Mouse (Mus musculus): ENCODE results near the gene Sumo3. TPM values are rescaled to one million over a fixed set of nuclear protein-coding genes. Genes with fewer than 3 reads are reported as not detected.

Gene Sumo3
- polyA plus RNA-seq, 1 experiment from 2014 or later = 156 TPM

- Histone ChIP-seq H3K9me3 (ENCODE audit: control insufficient read depth, low read length) (no peaks in the 10 kb centered on the region), H3K27ac (replicated peaks in 1 of 2; ENCODE audit: control insufficient read depth in 1 of 2, insufficient read depth in 1 of 2, low read depth in 2 of 2, low read length in 2 of 2) (no peak overlapping the region), H3K27me3 (ENCODE audit: control insufficient read depth, insufficient read depth, low read length) (no peaks in the 10 kb centered on the region), H3K4me2 (ENCODE audit: low read length) (no peak overlapping the region), H3K36me3 (ENCODE audit: control insufficient read depth, insufficient read depth, low read length) (peaks cover 59% of the 10 kb centered on the region), H3K4me3 (ENCODE audit: control insufficient read depth in 1 of 2, insufficient read depth in 1 of 2, low read depth in 1 of 2, low read length in 2 of 2) (no peak overlapping the region), H3K9ac (ENCODE audit: low read length) (no peak overlapping the region), H3K4me1 (ENCODE audit: control insufficient read depth in 2 of 2, insufficient read depth in 2 of 2, low read length in 2 of 2) (peaks cover 0 to 9% of the 10 kb centered on the region in 2 experiments; a peak in 2 of 4 replicates)
- ATAC-seq (ENCODE audit: insufficient number of reproducible peaks, insufficient read depth, low FRiP score, low read depth) = no peak
- WGBS = 93% methylated on average over 7 of the region's 7 CpGs
These were observed 11.0 kb downstream of the Sumo3 start for GRCm38 (mm10) chr10:77616926-77617325.

DNA sequence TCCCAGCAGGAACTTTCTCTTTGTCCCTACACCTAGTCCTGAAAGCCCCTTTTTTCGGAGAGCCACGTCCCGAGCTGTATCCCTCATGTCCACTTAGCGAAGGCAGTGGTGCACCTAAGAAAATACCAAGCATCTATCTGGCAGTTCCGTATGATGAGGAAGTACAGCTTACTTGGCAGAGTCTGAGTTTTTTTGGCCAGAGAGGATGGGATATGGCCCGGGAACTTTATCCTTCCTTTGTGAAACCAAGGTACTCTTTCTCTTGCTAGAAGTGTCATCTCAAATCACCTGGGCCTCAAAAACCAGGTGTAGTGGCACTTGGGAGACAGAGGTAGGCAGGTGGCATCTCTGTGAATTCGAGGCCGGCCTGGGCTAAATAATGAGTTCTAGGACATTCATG, 15.6 kb downstream of the Sumo3 start:
- no peaks in the 10 kb centered on the region for H3K9me3 ChIP-seq (ENCODE audit: control insufficient read depth, low read length)
- peak overlapping the region; percentile 94 for H3K9ac ChIP-seq (ENCODE audit: low read length)
- peak overlapping the region; percentile 90 to 98; a peak in 3 of 4 replicates for H3K4me3 ChIP-seq (ENCODE audit: control insufficient read depth in 1 of 2, insufficient read depth in 1 of 2, low read depth in 1 of 2, low read length in 2 of 2)
- peak overlapping the region; percentile 60 to 83 for H3K27ac ChIP-seq (replicated peaks in 1 of 2; ENCODE audit: control insufficient read depth in 1 of 2, insufficient read depth in 1 of 2, low read depth in 2 of 2, low read length in 2 of 2)
- peak overlapping the region; percentile 84 for H3K4me2 ChIP-seq (ENCODE audit: low read length)
- ATAC-seq (ENCODE audit: insufficient number of reproducible peaks, insufficient read depth, low FRiP score, low read depth) = no peak
- no peaks in the 10 kb centered on the region for H3K27me3 ChIP-seq (ENCODE audit: control insufficient read depth, insufficient read depth, low read length)
- WGBS = 74% methylated on average over 8 of the region's 8 CpGs
- peaks cover 14 to 29% of the 10 kb centered on the region in 2 experiments for H3K4me1 ChIP-seq (ENCODE audit: control insufficient read depth in 2 of 2, insufficient read depth in 2 of 2, low read length in 2 of 2)
- H3K36me3 ChIP-seq (ENCODE audit: control insufficient read depth, insufficient read depth, low read length) = peaks cover 33% of the 10 kb centered on the region

DNA sequence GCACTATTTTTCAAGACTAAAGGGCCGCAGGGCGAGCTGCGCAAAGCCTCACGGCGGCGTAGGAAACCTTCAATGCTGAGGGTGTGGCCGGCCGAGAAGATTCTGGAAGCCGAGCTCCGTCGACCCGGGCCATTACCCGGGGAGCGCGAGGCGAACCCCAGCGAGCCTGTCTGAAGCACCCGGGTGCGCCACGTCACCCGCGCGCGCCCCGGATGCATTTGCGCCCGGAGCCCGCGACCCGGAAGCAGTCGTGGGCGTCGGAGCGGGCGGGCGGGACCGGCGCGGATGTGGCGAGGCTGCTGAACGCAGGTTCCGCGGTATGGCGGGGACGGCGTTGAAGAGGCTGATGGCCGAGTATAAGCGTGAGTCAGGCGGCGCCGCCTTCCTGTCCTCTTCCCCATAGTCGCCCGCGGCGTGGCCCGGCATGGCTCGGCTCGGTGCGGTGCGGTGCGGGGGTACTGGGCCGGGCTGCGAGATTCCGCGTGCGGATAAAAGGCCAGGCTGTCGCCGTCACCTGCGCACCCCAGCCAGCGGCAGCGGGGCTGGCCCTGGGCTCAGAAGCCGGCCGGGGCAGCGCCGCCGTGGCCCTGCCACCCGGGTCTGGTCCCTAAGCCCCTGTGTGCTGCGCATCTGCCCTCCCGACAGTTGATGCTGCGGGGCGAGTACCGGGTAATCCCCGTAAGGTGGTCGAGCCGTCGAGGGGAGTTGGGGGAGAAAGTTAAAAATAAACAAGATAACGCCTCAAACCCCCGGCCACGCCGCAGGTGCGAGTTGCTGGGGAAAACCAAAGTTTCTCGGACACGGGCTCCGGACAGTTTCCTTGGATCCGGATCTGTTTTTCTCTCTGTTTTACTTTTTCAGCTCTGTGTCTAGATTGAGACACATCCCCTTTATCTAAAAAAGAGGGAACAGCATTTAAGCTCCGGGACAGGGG, 16.4 kb downstream of the Sumo3 start, which contains the start of gene Ube2g2:
TSS of gene Ube2g2 (plus strand) at position 221 of the 934 bp plus-strand sequence.
- Histone ChIP-seq H3K4me3 (ENCODE audit: control insufficient read depth in 1 of 2, insufficient read depth in 1 of 2, low read depth in 1 of 2, low read length in 2 of 2) (peak within 1 kb of the TSS; percentile 90 to 98), H3K9ac (ENCODE audit: low read length) (peak within 1 kb of the TSS; percentile 94), H3K4me1 (ENCODE audit: control insufficient read depth in 2 of 2, insufficient read depth in 2 of 2, low read length in 2 of 2) (peaks cover 14 to 29% of the 10 kb centered on the region in 2 experiments), H3K4me2 (ENCODE audit: low read length) (peak within 1 kb of the TSS; percentile 84), H3K27me3 (ENCODE audit: control insufficient read depth, insufficient read depth, low read length) (no peaks in the 10 kb centered on the region), H3K27ac (replicated peaks in 1 of 2; ENCODE audit: control insufficient read depth in 1 of 2, insufficient read depth in 1 of 2, low read depth in 2 of 2, low read length in 2 of 2) (peak within 1 kb of the TSS; percentile 76 to 83), H3K9me3 (ENCODE audit: control insufficient read depth, low read length) (no peaks in the 10 kb centered on the region), H3K36me3 (ENCODE audit: control insufficient read depth, insufficient read depth, low read length) (peaks cover 25% of the 10 kb centered on the region)
- ATAC-seq (ENCODE audit: insufficient number of reproducible peaks, insufficient read depth, low FRiP score, low read depth) = peak; percentile 84
- under 1% methylated on average over 96 of the region's 96 CpGs for WGBS

DNA sequence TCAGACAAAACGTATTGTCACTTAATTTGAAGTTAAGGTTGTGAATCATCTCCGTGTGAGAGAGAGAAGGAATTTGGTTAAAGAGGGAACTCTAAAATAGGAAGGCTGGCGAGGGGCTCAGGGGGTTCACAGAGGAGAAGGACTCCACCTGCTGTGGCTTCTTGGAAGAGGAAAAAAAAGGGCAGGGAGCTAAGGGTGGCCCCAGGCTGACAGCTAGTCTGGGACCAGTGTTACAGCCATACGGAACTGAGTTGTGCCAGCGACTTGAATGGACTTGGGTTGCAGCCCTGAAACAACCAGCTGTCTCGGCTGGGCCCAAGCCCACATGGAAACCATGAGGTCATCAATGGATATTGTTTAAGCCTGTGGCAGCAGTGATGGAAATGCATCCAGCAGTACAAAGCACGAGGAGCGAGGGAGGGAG, 17.2 kb downstream of the Sumo3 start:
- H3K9ac ChIP-seq (ENCODE audit: low read length) = peak overlapping the region; percentile 94
- peaks cover 17% of the 10 kb centered on the region for H3K36me3 ChIP-seq (ENCODE audit: control insufficient read depth, insufficient read depth, low read length)
- no peaks in the 10 kb centered on the region for H3K9me3 ChIP-seq (ENCODE audit: control insufficient read depth, low read length)
- peak overlapping the region; percentile 90 to 98 for H3K4me3 ChIP-seq (ENCODE audit: control insufficient read depth in 1 of 2, insufficient read depth in 1 of 2, low read depth in 1 of 2, low read length in 2 of 2)
- H3K27ac ChIP-seq (replicated peaks in 1 of 2; ENCODE audit: control insufficient read depth in 1 of 2, insufficient read depth in 1 of 2, low read depth in 2 of 2, low read length in 2 of 2) = peak overlapping the region; percentile 76 to 83
- ATAC-seq (ENCODE audit: insufficient number of reproducible peaks, insufficient read depth, low FRiP score, low read depth) = no peak
- peak overlapping the region; percentile 84 for H3K4me2 ChIP-seq (ENCODE audit: low read length)
- peaks cover 14 to 29% of the 10 kb centered on the region in 2 experiments for H3K4me1 ChIP-seq (ENCODE audit: control insufficient read depth in 2 of 2, insufficient read depth in 2 of 2, low read length in 2 of 2)
- 9% methylated on average over 8 of the region's 8 CpGs for WGBS
- no peaks in the 10 kb centered on the region for H3K27me3 ChIP-seq (ENCODE audit: control insufficient read depth, insufficient read depth, low read length)

DNA sequence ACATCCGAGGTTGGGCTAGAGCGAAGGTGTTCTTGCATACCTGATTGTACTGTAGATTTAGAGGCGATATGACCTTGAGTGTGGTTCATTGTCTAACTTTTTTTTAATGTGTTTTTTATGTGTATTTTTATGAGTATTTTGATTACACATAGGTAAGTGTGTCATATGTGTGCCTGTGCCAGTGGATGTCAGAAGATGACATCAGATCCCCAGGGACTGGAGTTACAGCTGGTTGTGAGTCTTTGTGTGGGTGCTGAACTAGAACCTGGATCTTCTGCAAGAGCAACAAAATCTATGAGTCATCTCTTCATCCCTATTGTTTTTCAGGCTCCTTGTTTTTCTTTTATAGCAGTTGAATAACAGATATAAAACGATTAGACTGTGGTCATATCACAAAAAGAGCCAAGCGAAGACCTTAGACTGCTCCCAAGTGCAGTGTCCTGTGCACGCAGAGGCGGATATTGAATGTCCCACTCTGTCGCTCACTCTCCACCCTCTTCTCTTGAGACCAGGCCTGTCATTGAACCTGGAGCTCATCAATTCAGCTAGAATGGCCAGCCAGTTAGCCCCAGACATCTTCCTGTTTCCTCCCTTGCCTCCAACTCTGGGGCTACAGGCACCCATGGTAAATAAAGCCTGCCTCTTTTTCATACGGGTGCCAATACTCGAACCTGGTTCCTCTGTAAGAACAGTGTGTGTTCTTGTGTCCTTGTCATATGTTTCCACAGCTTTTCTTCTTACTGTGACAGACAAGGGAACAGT, 17.9 kb downstream of the Sumo3 start:
- Histone ChIP-seq H3K9me3 (ENCODE audit: control insufficient read depth, low read length) (no peaks in the 10 kb centered on the region), H3K9ac (ENCODE audit: low read length) (peak overlapping the region; percentile 94), H3K4me1 (ENCODE audit: control insufficient read depth in 2 of 2, insufficient read depth in 2 of 2, low read length in 2 of 2) (peaks cover 14 to 29% of the 10 kb centered on the region in 2 experiments), H3K4me2 (ENCODE audit: low read length) (peak overlapping the region; percentile 84), H3K4me3 (ENCODE audit: control insufficient read depth in 1 of 2, insufficient read depth in 1 of 2, low read depth in 1 of 2, low read length in 2 of 2) (peak overlapping the region in 1 of 2 experiments; percentile 98; a peak in 2 of 4 replicates), H3K27me3 (ENCODE audit: control insufficient read depth, insufficient read depth, low read length) (no peaks in the 10 kb centered on the region), H3K27ac (replicated peaks in 1 of 2; ENCODE audit: control insufficient read depth in 1 of 2, insufficient read depth in 1 of 2, low read depth in 2 of 2, low read length in 2 of 2) (peak overlapping the region; percentile 78 to 83), H3K36me3 (ENCODE audit: control insufficient read depth, insufficient read depth, low read length) (peaks cover 12% of the 10 kb centered on the region; the same call in 1 of the 2 replicates)
- 77% methylated on average over 10 of the region's 10 CpGs for WGBS
- ATAC-seq (ENCODE audit: insufficient number of reproducible peaks, insufficient read depth, low FRiP score, low read depth) = no peak

DNA sequence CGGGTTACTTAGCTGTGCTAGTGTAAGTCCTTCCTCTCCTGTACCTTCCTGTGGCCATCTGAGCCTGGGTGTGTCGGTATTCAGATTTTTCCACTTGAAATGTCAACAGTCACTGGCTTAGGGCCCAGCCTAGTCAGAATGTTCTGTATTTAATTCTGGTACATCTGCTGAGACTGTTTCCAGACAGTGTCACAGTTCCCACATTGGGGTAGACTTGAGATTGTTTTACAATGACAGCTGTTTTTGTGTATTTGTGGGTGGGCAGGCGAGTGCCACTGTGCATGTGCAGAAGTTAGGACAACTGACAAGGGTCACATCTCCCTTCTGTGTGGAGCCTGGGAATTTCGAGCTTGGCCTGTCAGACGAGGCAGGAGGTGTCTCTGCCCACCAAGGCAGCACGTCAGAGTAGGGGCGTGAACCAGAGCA, 18.7 kb downstream of the Sumo3 start:
- H3K9ac ChIP-seq (ENCODE audit: low read length) = peak overlapping the region; percentile 94
- peaks cover 12% of the 10 kb centered on the region; the same call in 1 of the 2 replicates for H3K36me3 ChIP-seq (ENCODE audit: control insufficient read depth, insufficient read depth, low read length)
- no peak for ATAC-seq (ENCODE audit: insufficient number of reproducible peaks, insufficient read depth, low FRiP score, low read depth)
- no peaks in the 10 kb centered on the region for H3K27me3 ChIP-seq (ENCODE audit: control insufficient read depth, insufficient read depth, low read length)
- H3K4me2 ChIP-seq (ENCODE audit: low read length) = peak overlapping the region; percentile 22; the same call in 1 of the 2 replicates
- 34% methylated on average over 7 of the region's 7 CpGs for whole genome bisulfite sequencing
- H3K27ac ChIP-seq (replicated peaks in 1 of 2; ENCODE audit: control insufficient read depth in 1 of 2, insufficient read depth in 1 of 2, low read depth in 2 of 2, low read length in 2 of 2) = peak overlapping the region; percentile 78 to 83
- no peak overlapping the region for H3K4me3 ChIP-seq (ENCODE audit: control insufficient read depth in 1 of 2, insufficient read depth in 1 of 2, low read depth in 1 of 2, low read length in 2 of 2)
- H3K9me3 ChIP-seq (ENCODE audit: control insufficient read depth, low read length) = no peaks in the 10 kb centered on the region
- H3K4me1 ChIP-seq (ENCODE audit: control insufficient read depth in 2 of 2, insufficient read depth in 2 of 2, low read length in 2 of 2) = peaks cover 14 to 29% of the 10 kb centered on the region in 2 experiments

DNA sequence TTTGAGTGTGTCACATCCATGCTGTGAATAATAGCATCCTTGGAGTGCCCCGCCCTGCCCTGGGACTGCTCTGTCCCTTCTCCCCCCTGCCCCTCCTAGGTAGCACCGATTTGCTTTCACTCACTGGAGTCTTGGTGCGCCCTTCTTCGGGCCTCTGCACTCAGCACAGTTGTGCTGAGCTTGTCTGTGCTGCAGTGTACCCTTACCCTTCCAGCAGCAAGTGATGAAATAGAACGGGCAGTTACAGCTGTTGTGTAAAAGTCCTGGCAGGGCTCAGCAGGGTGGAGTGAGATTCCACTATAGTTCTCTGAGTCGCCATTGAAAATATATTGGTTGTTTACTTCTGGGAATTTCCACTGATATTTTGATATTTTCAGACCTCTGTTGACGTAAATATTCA, 20.1 kb downstream of the Sumo3 start:
- H3K9me3 ChIP-seq (ENCODE audit: control insufficient read depth, low read length) = no peaks in the 10 kb centered on the region
- no peak overlapping the region for H3K4me3 ChIP-seq (ENCODE audit: control insufficient read depth in 1 of 2, insufficient read depth in 1 of 2, low read depth in 1 of 2, low read length in 2 of 2)
- 82% methylated on average over 7 of the region's 7 CpGs for WGBS
- peaks cover 14 to 29% of the 10 kb centered on the region in 2 experiments for H3K4me1 ChIP-seq (ENCODE audit: control insufficient read depth in 2 of 2, insufficient read depth in 2 of 2, low read length in 2 of 2)
- no peak for ATAC-seq (ENCODE audit: insufficient number of reproducible peaks, insufficient read depth, low FRiP score, low read depth)
- no peak overlapping the region for H3K4me2 ChIP-seq (ENCODE audit: low read length)
- H3K27me3 ChIP-seq (ENCODE audit: control insufficient read depth, insufficient read depth, low read length) = no peaks in the 10 kb centered on the region
- no peak overlapping the region for H3K27ac ChIP-seq (replicated peaks in 1 of 2; ENCODE audit: control insufficient read depth in 1 of 2, insufficient read depth in 1 of 2, low read depth in 2 of 2, low read length in 2 of 2)
- peaks cover 13% of the 10 kb centered on the region for H3K36me3 ChIP-seq (ENCODE audit: control insufficient read depth, insufficient read depth, low read length)
- H3K9ac ChIP-seq (ENCODE audit: low read length) = no peak overlapping the region

Data from heart, embryonic 14.5 days (tissue).